Mouse (Mus musculus) thymus, postnatal 14 days (tissue): ENCODE measurements around the gene Mpc1.
"Not testable (repeated sequence)": the region's sequence is repeated elsewhere in the genome, so short reads cannot be mapped to it uniquely, and the experiment has no call there.

ENCODE experiments used
- DNase-seq: peaks from one replicate; pipeline ENCODE4 v3.0.0; 2021

Gene Mpc1

DNA sequence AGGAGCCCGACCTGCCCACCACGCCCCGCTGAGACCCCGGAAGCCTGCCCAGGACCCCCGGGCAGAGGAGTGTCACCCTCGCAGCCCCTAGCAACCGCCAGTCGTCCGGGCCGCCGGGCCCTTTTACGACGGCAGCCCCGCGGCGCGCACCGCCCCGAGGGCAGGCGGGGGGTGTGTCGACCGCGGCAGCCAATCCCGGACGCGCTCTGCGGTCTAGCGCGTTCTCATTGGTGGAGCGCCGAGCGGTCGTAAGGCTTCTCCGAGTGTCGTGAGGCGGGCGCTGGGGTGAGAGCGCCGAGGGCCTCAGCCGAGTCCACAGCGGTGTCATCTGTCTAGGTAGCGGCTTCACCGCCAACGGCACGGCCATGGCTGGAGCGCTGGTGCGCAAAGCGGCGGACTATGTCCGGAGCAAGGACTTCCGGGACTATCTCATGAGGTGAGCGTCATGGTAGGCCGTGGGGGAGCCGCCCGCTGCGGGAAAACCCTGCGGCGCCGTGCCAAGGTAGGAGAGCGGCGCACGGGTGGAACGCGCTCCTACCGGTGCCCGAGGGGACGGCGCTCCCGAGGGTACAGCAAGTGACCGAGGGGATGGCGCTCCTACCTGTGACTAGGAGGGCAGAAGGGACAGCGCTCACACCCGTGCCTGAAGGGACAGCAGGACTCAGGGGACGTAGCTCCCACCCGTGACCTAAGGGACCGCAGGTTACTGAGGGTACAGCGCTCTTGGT is 986 bp downstream of the Mpc1 start:
- peak; percentile 96 for DNase-seq

DNA sequence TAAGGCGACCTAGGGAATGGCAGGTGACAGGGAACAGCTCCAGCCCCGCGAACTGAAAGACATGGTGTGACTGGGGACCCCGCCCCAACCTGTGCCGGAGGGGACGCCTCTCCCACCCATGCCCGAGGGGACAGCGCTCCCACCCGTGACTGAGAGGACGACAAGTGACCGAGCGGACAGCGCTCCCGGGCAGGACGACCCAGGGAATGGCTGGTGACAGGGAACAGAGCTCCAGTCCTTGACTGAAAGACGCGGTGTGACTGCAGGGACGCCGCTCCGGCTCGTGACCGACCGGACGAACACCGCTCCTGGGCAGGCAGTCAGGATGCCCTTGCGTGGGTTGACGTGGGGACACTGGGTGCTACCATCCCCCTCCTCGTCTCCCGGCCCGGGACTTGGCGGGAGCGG is 1.6 kb downstream of the Mpc1 start:
- DNase-seq, result no peak

DNA sequence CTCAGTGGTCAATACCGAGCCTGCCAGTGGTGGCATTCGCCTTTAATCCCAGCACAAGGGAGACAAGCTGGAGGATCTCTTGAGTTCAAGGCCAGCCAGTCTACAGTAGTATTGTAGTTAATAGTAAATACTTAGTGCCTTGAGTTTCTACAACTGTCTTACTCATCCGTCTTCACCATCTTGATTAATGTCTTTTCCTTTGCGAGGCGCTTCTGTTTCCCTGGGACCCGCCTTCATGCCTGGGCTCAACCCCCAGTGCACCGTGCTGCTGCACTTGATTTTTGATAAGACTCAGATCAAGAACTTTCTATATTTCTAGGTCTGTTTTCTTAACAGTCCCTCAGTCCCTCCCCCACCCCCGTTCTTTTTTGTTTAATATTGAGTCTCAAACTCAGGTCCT is 2.4 kb downstream of the Mpc1 start:
- no peak for DNase-seq

DNA sequence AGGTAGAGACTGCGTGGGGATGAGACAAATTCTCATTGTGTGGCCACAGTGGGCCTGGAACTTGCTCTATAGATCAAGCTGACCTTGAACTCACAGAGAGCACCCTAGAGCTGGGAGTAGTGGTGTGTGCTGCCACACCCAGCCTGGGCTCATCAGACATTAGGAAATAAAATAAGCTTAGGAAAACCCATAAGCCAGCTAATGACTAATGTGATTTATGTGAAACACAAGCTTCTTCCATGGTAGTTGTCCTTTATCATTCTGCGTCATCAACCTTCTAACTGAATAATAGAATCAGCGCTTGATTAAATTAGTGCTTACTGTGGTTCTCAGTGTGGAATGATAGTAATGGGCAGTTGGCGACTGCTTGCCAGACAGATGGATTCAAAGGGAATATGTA is 4.3 kb downstream of the Mpc1 start:
- no peak for DNase-seq

DNA sequence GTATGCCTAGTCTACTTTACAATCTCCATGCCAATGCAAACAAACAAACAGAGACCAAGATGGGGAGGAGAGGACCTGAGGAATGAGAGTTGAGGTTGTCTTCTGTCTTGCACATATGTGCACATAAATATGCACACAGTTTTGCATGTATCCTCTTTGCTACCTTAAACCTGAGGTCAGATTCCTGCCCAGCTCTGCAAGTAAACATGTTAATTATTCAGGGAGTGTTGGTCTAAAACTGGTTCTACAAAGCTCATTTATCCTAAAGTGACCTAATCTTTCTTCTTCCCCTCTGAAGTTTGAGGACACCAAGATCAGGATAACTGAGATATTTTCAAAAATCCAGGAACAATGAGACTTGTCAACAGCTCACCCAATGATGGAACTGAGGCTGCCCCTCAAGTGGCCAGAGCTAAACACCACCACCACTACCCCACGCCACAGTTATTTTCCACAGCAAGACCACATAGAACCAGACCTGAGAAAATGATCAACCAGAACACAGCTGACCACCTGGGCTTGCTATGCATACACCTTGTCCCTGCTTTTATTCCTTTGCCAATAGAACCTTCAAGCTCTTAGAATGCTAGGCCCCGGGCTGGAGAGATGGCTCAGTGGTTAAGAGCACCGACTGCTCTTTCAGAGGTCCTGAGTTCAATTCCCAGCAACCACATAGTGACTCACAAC is 7.4 kb downstream of the Mpc1 start:
- DNase-seq, result no peak

DNA sequence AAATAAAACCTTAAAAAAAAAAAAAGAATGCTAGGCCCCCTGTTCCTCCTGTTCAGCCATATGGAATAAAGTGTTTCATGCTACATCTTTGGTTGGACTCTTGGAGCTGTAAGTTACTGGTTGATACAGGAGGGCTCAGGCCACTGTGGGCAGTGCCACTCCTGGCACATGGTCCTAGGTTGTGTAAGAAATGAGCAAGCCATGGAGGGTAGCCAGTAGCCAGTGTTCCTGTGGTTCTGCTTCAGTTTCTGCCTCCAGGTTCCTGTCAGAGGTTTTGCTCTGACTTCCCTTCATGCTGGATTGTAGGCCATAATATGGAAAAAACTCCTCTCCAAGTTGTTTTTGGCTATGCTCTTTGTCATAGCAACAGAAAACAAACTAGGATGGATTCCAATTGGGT is 8.0 kb downstream of the Mpc1 start:
- DNase-seq, result no peak

DNA sequence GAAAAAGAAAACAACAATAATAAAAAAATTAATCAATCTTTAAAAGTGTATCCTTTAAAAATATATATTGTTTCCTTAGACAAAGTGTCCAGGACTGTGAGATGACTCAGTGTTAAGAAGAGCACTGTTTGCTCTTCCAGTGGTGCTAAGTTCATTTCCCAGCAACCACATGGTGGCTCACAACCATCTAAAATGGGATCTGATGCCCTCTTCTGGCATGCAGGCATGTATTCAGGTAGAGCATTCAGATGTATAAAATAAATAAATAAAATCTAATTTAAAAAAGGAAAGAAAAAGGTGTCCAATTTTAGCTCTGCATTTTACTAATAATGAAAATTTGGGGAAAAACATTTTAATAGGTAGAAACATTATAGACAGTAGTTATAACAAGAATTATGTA is 13.1 kb downstream of the Mpc1 start:
- no peak for DNase-seq

DNA sequence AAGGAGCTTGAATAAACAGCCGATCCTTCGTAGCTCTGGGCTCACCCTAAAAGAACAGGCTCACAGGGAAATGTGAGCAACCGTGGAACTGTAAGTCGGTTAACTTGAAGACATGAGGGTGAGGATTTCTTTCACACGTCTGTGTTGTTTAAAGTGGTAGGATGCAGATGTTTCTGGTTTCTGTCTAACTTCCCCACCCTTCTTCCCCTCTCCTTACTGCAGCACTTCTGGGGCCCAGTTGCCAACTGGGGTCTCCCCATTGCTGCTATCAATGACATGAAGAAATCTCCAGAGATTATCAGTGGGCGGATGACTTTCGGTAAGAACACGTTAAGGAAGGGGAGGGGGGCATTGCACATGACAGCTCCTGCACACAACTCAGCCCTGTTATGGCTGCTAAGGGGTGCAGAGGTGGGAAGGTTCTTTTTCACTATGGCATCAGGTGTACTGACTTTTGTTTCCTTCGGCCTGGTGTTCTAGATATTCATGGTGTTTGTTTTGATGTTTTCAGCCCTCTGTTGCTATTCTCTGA is 13.7 kb downstream of the Mpc1 start:
- no peak for DNase-seq

DNA sequence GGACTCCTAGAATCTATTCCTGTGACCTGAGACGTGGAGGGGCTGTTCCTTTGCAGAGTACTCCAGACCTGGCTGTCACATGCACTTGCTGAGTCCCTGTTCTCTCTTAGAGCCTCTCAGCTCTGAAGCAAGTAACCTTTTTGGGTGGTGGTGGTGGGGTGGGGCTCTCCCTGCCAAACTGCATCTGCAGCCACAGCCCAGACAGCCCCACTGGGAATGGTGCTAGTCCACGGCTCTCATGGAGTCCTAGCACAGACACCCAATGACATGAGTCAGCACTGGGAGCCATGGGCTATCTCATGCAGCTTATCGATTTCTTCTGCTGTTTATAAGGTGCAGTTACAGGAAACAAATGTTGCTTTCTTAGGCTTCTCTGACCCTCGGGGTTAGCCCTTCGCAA is 15.0 kb downstream of the Mpc1 start:
- no peak for DNase-seq

DNA sequence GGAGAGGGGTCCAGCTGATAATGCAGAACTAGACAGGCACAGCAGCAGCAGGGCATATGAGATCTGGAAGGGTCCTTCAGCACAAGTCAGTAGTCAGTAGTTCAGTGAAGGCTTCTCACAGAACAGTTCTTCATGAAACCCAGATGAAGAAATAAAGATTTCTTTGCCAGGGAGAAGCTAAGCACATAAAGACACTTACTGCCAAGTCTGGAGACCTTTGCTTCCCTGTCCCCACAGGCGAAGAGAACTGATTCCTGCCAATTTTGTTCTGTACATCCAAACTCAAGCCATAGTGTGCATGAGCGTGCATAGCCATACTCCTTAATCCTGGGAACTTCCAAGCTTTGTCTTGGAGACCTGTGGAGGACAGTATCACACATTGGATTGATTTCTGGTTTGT is 15.6 kb downstream of the Mpc1 start:
- DNase-seq, result no peak

DNA sequence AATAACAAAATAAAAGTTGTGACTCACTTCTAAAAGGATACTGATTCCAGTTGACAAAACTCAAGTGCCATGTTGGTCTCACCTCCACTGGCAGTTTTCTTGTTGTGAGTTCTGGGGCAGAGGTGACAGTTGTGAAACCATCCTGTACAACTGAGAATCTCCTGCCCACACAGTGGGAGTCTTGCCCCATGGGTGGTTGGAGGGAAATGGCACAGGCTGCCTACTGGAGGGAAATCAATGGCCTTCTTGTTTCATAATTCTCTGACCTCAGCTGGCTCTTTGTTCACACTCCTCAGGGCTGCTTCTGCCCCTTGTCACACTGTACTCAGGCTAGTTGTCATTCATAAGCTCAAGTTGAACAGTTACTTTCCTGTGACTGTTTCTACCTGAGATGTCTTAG is 16.8 kb downstream of the Mpc1 start:
- DNase-seq, result no peak

DNA sequence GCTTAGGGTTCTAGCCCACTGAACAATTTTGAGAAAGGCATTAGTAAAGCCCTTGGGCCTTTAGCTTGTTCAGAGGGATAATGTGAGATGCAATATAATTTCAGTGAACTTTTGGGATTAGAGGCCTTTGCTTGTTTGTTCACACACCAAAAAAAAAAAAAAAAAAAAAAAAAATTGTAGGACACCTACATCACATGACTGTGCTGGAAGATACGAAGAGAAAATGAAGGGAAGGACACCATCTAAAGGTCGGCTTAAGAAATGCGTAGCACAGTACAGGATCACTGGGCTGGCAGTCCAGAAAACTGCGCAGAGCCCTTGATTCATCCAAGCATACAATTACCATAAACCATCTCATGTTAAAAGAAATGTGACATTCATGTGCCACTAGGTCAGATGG is 18.8 kb downstream of the Mpc1 start:
- DNase-seq, result no peak

DNA sequence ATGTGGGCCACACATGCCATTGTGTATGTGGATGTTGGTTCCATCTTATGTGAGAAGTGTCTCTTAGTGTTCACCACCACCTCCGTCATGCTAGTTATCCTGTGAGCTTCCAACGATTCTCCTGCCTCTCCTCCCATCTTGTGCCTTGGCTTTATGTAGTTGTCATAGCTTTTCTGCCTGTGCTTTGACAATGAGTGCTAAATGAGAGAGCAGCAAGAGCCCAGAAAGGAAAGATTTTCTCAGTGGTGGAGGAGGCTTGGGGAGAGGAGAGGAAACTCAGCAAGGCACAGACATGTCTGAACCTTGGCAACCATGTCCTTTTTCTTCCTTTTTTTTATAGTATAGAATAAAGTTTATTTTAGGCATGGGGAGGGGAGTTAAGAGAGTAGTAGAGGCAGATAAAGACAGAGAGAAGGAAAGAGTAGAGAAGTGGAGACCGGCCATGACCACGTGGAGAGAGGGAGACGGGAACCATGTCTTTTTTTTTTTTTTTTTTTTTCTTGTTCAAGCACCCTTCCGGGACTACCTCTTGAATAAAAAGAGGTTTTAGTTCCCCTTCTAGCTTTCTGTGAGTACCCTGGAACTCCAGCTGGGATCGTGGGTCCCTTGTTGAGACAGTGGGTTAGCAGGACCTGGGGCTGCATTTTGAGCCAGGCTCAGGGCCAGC is 20.2 kb downstream of the Mpc1 start:
- DNase-seq, result no peak

DNA sequence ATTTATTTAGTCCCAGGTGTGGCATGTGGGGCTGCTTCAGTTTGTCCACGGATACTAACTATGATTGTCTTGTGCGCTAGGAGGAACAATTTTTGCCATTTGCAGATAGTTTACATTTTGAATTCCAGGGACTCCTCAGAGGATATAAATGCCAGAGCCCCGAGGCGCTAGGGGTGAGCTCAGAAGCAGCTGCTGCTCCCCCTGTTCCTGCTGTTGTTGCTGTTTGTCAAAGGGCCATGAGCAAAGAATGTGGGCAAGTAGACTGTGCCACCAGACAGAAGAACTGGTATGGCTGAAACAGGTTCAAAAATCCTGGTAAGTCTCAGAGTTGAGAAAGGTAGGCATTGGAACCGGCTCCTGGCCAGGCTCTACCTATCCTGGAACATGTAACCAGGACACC is 21.0 kb downstream of the Mpc1 start:
- no peak for DNase-seq

DNA sequence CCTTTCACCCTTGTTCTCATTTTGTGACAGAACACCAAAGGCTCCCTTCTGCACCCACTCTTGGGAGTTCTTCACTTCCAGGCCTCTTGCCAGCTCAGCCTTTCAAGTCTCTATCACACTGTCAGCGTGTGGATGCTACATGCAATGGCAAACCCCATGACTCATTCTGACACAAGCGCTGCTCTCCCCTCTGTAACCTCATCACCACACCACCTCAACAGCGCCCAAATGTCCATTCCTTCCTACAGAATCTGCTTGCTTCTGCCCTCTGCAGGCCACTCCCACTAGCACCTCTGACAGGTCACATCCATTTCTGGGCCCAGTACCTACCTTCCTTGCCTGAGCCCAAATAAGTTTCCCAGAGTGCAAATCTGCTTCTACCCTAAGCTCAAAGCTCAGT is 23.1 kb downstream of the Mpc1 start:
- DNase-seq, result no peak

DNA sequence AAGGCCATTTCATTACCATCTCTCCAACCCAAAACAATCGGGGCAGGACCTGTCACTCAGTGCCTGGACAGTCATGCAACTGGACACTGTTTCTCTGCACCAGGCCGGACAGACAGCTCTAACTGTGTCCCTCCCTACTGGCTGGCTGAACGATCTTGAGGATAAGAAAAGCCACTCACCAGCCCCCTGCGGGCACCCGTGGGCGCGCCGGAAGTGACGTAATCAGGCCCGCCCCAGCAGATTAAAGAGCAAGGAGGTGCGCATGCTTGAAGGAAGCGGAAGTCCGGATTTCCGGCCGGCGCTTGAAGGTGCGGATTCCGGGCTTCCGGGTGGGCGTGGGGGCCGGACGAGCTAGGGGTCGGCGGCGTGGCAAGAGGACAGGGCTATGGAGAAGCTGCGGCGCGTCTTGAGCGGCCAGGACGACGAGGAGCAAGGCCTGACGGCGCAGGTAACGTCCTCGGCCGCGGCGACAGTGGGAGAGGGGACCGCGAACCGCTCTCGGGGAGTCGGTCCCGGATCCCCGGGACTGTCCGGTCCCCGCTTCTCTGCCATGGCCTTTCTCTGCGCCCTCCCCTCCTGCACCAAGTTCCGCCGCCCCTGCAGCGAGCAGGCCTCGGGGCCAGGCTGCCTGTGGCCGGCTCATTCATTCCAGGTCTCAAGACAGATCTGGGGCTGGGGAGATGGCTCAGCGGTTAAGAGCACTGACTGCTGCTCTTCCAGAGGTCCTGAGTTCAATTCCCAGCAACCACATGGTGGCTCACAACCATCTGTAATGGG is 28.3 kb downstream of the Mpc1 start, which contains the start of gene Sft2d1:
Gene Sft2d1, plus strand, starts transcription at position 265 of the 777 bp plus-strand sequence.
- DNase-seq, result peak; percentile 97

DNA sequence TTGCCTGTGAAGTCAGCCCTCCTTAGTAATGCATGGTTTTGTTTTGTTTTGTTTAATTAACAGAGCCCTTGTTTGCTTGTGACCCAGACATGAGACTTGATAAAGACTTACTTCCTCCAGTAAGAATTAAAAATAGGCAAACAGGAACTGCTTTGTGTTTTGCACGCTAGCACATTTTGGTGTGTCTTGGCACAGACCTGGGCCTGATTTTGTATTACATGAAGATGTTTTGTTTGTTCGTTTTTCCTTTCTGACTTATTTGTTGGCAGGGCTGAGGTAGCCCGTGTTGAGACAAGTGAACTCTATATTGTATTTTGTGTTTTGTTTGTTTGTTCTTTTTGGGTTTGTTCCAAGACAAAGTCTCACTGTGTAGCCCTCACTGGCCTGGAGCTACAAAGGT is 29.0 kb downstream of the Mpc1 start:
- no peak for DNase-seq

DNA sequence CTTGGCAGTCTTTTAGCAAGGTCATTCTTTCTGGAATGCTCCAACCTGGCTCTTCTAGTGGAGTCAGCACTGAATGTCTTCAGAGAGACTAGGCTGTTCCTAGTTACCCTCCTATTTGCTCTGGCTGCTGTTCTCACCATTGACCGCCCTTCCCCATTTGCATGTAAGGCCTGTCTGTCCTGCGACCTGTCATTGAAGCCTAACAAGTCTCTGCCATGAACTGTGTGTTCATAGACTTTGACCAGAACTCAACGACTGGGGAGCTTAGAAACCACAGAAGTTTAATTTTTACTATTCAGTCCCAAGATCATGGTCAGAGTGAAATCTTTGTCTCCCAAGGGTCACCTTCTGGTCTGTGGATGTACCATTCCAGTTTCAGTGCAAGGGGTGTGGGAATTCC is 31.3 kb downstream of the Mpc1 start:
- no peak for DNase-seq

DNA sequence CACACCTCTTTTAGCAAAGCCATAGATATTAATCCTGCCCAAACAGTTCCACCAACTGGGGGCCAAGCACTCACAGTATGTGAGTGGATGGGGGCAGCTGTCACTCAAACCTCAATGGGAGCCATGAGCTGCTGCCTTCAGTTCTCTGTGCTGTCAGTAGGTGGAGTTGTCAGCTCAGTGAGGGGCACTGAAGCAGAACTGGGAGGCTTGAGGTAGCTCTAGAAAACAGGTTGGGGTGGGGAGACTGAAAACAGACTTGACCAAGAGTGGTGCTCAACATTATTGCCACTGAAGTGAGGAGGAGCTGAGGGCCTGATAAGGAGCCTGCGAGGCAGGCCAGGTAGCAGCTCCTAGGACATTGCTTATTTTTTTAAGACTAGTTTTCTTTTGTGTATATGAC is 33.5 kb downstream of the Mpc1 start:
- DNase-seq, result peak; percentile 37

DNA sequence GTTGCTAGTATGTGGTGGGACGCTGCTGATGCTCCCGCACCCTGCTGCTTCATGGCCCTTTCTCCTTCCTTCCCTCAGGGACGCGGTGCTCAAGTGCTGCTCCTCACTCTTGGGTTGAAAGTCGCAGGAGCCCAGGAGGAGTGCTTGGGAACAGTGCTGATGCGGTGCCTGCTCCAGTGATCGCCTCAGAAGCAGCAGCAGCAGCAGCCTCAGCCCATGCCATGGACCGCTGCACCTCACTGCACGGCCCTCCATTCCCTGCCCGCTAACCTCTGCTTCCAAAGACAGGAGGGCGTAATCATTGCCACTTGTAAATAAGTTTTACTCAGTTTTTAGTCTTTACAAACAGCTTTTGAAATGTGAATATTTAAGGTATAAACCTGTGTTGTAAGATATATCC is 44.2 kb downstream of the Mpc1 start:
- DNase-seq, result not testable (repeated sequence)

DNA sequence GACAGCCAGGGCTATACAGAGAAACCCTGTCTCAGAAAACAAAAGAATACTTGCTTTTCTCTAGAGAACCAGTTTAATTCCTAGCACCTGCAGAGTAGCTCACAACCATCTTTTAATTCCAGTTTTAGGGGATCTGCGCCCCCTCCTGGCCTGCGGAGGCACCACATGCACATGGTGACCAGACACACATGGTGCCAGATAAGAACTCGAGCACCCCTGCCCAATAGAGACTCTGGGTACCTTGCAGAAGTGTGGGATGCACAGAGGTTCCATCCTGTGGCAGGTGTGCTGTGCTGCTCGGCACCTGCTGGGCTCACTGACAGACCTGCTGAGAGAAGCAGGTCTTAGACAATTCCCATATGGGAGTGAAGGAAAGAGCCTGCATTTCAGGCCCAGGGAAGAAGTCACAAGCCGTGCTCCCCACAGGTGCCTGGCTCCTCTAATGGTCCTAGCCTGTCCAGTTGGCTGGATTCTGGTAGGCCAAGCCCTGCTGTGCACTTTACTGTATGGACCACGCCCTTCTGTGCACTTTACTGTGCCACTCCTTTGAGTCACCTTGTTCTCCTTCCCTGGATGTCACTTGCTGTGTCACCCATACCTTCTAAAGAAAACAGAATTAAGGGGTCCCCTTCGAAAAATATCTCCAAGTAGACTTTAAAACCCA is 45.9 kb downstream of the Mpc1 start:
- DNase-seq, result peak; percentile 47

DNA sequence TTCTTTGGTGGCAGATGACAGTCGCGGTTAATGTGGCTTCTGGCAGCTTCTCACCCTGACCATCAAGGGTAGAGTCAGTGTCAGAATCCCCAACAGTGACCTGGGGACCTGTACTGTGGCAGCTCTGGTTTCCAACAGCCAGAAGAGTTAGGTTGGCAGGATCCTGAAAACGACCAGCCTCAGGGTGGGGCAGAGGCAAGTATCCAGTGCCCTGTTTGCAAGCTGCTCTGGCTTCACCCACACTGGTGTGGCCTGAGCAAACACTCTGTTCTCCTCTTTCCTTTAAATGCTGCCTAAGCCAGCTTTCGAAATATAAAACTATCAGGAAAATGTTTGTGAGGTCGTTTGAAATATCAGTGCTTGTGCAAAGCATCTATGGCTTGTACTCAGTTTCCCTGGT is 47.9 kb downstream of the Mpc1 start:
- no peak for DNase-seq

DNA sequence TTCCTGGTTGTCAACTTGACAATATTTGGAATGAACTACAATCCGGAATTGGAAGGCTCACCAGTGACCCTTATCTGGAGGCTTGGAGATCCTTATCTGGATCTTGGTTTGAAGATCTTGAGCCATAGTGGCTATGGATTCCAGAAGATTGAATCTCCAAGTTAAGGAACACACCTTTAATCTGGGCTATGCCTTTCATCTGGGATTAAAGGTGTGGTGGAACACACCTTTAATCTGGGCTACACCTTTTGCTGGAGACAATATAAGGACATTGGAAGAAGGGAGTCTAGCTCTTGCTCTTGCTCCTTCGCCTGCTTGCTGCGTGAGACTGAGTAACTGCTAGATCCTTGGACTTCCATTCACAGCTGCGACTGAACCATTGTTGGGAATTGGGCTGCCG is 54.5 kb downstream of the Mpc1 start, which contains the start of gene Prr18:
Gene Prr18, plus strand, starts transcription at position 301 of the 400 bp plus-strand sequence.
- not testable (repeated sequence) for DNase-seq
